Mouse (Mus musculus): ENCODE results near the gene Zfp202. TPM values are rescaled to one million over a fixed set of nuclear protein-coding genes. Genes with fewer than 3 reads are reported as not detected.

Zfp202 gene
- polyA plus RNA-seq, 1 experiment from 2014 or later: 5.9 TPM

- Histone ChIP-seq H3K36me3 (no peaks in the 10 kb centered on the region), H3K27me3 (ENCODE audit: insufficient read depth, poor library complexity, severe bottlenecking) (0 out of 2 replicates have a peak, but pooled peaks cover 5% of the 10 kb centered on the region), H3K4me1 (peaks cover 15% of the 10 kb centered on the region; the same call in 1 of the 2 replicates), H3K9me3 (no peaks in the 10 kb centered on the region), H3K4me3 (no peak overlapping the region), H3K27ac (peak overlapping the region; percentile 69; the same call in 1 of the 2 replicates)
- no peak for DNase-seq (ENCODE audit: low spot score)
- 85% methylated on average over 7 of the region's 7 CpGs for WGBS
Measured at GRCm38 (mm10) chr9:40245974-40246665, 54.0 kb downstream of the Zfp202 start.

GRCm38 (mm10) chr9:40246702-40247101 is 54.6 kb downstream of the Zfp202 start:
- Histone ChIP-seq H3K9me3 (no peaks in the 10 kb centered on the region), H3K27ac (no peak overlapping the region), H3K4me1 (peaks cover 10% of the 10 kb centered on the region; the same call in 1 of the 2 replicates), H3K4me3 (no peak overlapping the region), H3K27me3 (ENCODE audit: insufficient read depth, poor library complexity, severe bottlenecking) (no peaks in the 10 kb centered on the region), H3K36me3 (no peaks in the 10 kb centered on the region)
- no peak for DNase-seq (ENCODE audit: low spot score)
- WGBS: 59% methylated on average over 6 of the region's 6 CpGs

- no peak overlapping the region for H3K4me3 ChIP-seq
- WGBS: 35% methylated on average over 1 of the region's 1 CpGs
- no peak for DNase-seq (ENCODE audit: low spot score)
- no peak overlapping the region for H3K27ac ChIP-seq
- no peaks in the 10 kb centered on the region for H3K36me3 ChIP-seq
- H3K4me1 ChIP-seq: peaks cover 6% of the 10 kb centered on the region; the same call in 1 of the 2 replicates
- no peaks in the 10 kb centered on the region for H3K27me3 ChIP-seq (ENCODE audit: insufficient read depth, poor library complexity, severe bottlenecking)
- no peaks in the 10 kb centered on the region for H3K9me3 ChIP-seq
Measured at GRCm38 (mm10) chr9:40249106-40249505, 57.0 kb downstream of the Zfp202 start.

- H3K27me3 ChIP-seq (ENCODE audit: insufficient read depth, poor library complexity, severe bottlenecking): no peaks in the 10 kb centered on the region
- H3K4me1 ChIP-seq: no peaks in the 10 kb centered on the region
- no peak overlapping the region for H3K27ac ChIP-seq
- H3K9me3 ChIP-seq: no peaks in the 10 kb centered on the region
- WGBS: 56% methylated on average over 3 of the region's 3 CpGs
- no peak overlapping the region for H3K4me3 ChIP-seq
- DNase-seq (ENCODE audit: low spot score): no peak
- H3K36me3 ChIP-seq: no peaks in the 10 kb centered on the region
Measured at GRCm38 (mm10) chr9:40252459-40252858, 60.3 kb downstream of the Zfp202 start.

Other genes with a start within 250 kb of the Zfp202 start
- gene Olfr975, start 240.3 kb upstream of the Zfp202 start, polyA plus RNA-seq (2016; fragmentation: Nextera tagmentation; extraction: Ambion mirVana): not detected in 2 replicates
- gene Olfr976, start 231.2 kb upstream of the Zfp202 start, polyA plus RNA-seq (2016; fragmentation: Nextera tagmentation; extraction: Ambion mirVana): not detected in 2 replicates
- gene Olfr978, start 200.2 kb upstream of the Zfp202 start, polyA plus RNA-seq (2016; fragmentation: Nextera tagmentation; extraction: Ambion mirVana): not detected in 2 replicates
- not detected in 2 replicates for gene Olfr979, start 188.9 kb upstream of the Zfp202 start, polyA plus RNA-seq (2016; fragmentation: Nextera tagmentation; extraction: Ambion mirVana)
- not detected in 2 replicates for gene Olfr980, start 182.7 kb upstream of the Zfp202 start, polyA plus RNA-seq (2016; fragmentation: Nextera tagmentation; extraction: Ambion mirVana)
- not detected in 2 replicates for gene Olfr981, start 170.9 kb upstream of the Zfp202 start, polyA plus RNA-seq (2016; fragmentation: Nextera tagmentation; extraction: Ambion mirVana)
- not detected in 2 replicates for gene Olfr982, start 118.5 kb upstream of the Zfp202 start, polyA plus RNA-seq (2016; fragmentation: Nextera tagmentation; extraction: Ambion mirVana)
- gene Olfr983, start 98.7 kb upstream of the Zfp202 start, polyA plus RNA-seq (2016; fragmentation: Nextera tagmentation; extraction: Ambion mirVana): not detected in 2 replicates
- gene Olfr984, start 78.1 kb upstream of the Zfp202 start, polyA plus RNA-seq (2016; fragmentation: Nextera tagmentation; extraction: Ambion mirVana): not detected in 2 replicates
- not detected in 2 replicates for gene Olfr985, start 62.1 kb upstream of the Zfp202 start, polyA plus RNA-seq (2016; fragmentation: Nextera tagmentation; extraction: Ambion mirVana)
- gene Tmem225, start 44.2 kb upstream of the Zfp202 start, polyA plus RNA-seq (2016; fragmentation: Nextera tagmentation; extraction: Ambion mirVana): not detected in 2 replicates
- not detected in 2 replicates for gene Olfr986, start 11.4 kb upstream of the Zfp202 start, polyA plus RNA-seq (2016; fragmentation: Nextera tagmentation; extraction: Ambion mirVana)
- 0.38 and 0.90 TPM in 2 replicates for gene Scn3b, start 76.9 kb downstream of the Zfp202 start, polyA plus RNA-seq (2016; fragmentation: Nextera tagmentation; extraction: Ambion mirVana)